Mouse (Mus musculus): ENCODE results near the gene Gjb4.

The Gjb4 gene

DNA sequence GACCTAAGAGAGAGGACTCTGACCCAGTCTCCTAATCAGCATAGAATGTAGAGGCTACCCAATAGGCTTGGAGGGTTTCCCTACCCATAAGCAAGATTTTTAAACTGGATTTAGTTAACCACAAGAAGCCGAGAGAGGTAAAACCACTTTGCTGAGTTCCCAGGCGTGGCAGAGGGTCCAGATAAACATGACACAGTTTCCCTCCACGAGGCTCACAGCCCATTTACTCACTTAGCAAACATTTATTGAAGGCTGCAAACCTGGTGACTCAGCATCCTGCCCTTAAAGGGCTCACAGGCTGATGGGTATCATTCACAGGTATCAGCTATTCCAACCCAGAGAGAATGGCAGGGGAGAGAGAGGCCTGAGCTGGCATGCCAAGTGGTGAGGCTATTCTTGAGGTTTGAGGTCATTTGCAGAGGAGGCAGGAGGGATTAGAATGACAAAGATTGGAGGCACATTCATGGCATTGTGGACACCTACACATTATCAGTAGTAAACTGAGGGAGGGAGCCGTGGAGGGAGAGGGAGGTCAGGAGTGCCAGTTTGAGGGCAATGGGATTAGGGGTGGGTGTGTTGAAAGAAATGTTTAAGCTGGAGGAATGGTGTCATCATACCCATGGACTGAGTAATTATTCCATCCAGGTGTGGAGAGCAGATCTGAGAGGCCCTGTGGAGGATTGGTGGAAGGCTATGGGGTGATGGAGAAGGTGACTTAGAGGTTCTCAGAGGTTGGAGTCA is 4.2 kb downstream of the Gjb4 start:
- no peak for DNase-seq

DNA sequence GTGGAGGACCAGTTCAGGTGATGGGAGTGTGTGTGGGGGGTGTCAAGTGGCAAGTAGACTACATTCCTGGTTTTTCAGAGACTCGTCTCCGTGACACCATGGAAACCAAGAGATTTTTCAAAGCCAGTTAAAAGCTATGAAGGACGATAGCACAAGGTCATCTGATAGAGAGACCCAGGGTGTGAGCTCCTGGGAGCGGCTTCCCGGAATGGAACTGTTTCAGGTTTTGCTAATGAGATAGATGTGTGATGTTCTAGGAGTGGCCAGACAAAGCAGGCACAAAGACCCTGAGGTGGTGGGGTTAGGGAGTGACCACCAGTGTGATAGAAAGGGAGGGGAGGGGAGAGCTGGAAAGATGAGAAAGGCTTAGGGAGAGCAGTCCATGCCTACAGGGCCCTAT is 8.9 kb downstream of the Gjb4 start:
- no peak for DNase-seq

DNA sequence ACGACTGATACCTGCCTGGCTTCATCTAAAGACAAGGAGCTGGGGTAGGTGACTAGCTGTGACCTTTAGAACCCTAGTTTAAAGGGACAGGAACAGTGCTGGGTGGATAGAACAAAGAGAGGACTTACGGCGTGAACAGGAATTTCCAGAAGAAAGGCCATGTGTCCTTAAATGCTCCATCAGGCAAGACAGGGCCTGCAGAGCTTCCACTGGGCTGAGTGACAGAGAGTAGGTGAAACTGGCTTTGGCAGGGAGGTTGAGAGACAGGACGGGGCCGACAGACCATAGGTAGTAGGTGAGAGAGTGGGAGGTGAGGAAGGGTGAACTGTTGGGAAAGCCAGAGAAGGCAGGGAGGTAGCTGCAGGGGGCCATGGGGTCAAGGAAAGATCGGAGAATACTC is 12.5 kb downstream of the Gjb4 start:
- no peak for DNase-seq

DNA sequence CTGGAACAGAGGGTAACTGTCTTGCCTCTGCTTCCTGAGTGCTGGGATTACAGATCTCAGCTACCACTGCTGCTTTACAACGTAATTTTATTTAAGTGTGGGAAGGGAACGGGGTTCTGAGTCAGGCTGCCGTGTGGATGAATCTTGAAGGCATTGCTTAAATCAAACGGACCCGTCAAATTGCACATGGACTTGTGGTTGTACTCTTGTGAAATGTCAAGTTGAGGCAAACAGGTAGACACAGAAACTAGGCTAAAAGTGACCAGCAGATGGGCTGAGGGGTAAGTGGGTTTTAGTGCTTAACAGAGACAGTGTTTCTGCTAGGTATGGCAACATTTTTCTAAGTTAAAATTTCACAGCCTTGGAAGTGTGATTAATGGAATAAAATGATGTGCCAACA is 16.2 kb downstream of the Gjb4 start:
- no peak for DNase-seq

DNA sequence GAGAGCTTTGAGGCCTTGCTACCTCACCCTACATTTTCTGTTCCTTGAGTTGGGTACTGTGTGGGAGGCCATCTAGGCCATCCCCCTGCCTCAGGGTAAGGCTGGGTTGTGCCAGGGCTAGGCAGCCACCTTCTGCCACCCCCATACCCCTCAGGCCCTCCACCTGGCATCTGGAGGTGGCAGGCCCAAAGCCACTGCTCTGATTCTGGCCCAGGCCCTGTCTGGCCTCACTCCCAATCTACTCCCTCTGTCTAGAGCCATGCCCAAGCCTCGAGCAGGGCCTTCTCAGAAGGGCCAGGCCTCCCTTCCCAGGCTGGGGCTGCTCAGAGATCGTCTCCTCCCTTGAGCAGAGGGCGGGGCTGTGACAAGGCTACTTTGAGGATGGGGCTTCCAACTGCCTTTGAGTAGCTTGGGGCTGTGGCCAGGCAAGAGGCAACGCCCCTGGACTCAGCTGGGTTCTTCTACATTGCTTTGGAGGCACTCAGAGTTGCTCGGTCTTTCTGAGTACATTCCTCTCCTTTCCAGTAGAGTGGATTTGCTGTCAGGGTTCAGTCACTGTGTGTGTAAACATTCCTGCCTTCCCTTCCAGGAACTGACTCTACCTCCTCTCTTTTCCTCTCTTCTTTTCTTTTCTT is 18.9 kb downstream of the Gjb4 start:
- no peak for DNase-seq

DNA sequence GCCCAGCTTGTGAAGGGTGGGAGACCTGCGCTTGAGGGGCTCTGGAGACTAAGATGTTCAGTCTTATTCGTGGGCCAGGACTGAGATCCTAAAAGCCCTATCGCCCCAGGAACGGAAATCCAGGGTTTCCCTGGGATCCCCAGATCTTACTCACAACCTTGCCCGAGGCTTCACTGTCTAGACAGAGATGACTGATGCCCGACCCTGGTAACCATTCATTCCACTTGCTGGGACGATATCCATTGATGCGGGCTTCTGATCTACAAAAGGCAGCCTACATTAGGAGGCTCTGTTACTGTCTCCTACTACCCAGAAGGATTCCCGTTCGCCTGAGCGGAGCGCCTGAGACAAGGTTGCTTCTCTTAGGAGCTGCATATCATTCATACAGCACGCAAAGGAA is 22.7 kb downstream of the Gjb4 start:
- DNase-seq: no peak

DNA sequence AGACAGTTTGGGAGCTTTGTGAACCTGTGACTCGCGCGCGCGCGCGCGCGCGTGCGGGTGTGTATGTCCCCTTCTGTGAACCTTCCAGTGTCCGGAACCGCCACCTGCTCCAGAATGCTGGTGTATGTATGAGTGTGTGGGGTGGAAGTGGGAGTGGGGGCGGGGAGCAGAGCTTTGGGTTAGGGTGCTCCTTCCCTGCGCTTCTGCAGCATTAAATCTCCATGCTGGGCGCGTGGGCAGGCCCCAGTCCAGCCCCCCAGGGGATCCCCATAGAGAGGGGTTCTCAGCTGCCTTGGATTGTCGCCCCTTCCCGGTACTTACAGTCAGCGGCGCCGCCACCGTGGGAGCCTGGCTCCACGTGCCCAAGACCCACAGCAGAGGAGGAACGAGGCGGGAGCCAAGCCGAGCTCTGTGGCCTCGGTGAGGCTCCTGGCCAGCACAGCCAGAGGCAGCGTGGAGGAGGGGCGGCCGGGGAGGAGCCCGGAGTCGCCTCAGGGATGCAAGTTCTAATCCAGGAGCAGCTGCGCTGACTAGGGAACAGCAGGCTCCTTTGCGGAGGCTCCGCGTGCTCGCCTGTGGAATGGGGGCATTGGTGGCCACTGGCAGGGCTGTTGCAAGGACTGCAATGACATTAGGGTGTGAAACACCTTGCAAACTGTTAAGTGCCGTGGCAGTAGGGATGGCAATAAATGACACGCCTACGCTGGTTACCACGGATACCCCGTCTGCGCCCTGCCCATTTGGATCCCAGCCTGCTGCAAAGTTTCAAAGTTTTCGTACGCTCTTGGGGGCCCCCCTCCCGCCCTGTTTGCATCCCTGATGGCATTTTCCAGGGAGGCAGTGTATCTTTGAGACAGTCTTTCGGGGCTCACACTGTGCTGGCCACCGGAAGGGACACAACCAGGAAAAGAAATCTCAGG is 23.4 kb downstream of the Gjb4 start, which contains the start of gene Gjb3:
Gene Gjb3 (minus strand): TSS at position 664 of the 920 bp plus-strand sequence.
- DNase-seq: peak; percentile 44

DNA sequence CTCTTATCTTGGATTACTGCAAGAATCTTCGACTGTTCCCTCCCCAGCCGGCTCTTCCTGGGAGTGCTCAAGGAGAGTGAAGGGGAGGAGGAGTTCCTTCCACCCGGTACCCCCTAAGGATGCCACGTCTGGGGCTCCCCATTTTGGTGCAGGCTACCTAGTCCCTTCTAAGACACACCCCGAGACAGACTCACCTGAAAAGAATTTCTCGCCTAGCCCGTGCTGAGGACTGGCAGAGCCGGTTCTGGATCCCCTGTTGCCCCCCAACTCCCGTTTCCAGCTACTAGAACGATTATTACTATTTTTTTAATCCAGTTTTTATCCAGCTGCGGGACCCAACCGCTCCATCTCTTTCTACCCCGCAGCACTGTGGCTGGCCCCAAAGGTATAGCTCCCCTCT is 24.1 kb downstream of the Gjb4 start:
- no peak for DNase-seq

DNA sequence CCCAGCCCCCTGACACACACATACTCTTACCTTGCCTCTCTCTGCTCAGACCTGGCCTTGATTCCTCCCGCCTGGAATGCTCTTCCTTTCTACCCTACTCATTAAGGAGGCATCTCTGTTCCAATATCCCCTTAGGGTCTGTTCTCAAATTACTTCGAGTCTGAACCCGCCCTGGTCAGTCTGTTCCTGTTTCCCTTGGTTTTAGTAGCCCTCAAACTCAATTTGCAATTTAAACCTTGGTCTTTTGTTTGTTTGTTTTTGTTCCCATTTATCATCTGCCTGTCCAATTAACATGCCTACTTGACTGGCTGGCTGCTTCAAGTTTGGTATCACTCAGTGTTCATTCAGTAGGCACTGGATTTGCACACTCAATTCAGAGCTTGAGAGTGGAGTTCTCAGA is 24.8 kb downstream of the Gjb4 start:
- no peak for DNase-seq

DNA sequence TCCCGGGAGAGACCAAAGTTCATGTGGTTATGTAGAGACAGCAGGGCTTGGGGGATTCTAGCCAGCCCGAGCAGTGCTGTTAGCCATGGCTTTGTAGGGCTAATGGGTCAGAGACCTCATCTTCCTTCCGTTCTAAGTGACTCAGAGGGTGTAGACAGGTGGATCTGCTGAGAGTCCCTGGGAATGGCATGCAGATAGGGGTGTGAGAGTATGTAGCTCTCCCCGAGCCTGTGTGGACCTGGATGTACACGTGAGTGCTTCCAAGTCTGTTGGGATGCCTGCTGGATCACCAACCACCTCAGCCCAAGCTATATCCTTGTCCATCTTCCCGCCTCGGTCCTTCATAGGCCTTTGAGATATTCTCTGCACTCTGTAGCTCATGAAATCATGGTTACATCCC is 25.5 kb downstream of the Gjb4 start:
- DNase-seq: no peak

DNA sequence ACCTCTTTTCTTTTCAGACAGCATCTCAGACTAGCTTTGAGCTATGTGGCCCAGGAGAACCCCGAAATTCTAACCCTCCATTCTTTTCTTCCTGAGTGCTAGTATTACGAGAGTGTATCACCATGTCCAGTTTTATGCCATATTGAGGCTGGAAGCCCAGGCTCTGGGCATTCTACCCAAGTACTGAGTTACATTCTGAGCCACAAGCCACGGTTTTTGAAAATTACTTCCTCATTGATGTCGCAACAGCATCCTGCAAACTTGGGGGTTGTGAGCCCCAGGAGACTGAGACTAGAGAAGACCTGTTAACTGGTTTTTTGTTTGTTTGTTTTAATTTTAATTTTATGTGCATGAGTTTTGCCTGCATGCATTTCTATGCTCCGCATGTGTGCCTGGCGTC is 26.1 kb downstream of the Gjb4 start:
- DNase-seq: no peak

DNA sequence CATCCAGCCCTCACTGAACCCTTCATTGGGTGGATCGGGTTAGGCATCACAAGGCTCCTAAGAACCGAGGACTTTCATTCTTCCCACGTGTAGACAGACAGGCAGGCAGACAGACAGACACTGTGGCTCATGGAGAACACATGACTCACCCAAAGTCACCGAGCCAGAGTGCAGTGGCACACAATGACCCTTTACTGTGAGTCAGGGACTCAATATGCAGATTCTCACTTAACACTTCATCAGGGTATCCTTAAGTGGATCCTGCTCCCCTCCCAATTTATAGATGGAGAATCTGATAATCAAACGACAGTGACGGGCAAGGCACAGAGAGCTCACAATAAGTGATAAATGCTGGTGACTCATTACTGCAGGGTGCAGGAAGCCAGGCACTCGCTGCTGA is 26.6 kb downstream of the Gjb4 start:
- no peak for DNase-seq

DNA sequence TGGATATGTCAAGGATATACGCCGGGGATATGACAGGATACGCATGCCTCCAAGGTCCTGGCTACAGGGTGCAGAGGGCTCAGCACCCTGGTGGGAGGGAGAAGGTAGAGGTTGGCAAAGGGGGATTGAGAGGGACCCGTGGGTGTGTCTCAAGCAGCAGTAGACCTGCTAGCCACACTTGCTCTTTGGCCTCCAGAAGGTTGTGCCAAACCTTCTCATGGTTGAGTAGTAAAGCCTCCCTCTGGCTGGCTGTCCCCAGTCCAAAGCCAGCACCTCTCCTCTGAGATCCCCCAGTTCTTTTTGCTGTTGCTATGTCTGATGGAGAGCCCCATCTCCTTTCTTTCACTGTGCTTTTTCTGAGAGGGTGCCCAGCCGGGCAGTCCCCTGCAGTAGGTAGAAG is 28.6 kb downstream of the Gjb4 start:
- no peak for DNase-seq

DNA sequence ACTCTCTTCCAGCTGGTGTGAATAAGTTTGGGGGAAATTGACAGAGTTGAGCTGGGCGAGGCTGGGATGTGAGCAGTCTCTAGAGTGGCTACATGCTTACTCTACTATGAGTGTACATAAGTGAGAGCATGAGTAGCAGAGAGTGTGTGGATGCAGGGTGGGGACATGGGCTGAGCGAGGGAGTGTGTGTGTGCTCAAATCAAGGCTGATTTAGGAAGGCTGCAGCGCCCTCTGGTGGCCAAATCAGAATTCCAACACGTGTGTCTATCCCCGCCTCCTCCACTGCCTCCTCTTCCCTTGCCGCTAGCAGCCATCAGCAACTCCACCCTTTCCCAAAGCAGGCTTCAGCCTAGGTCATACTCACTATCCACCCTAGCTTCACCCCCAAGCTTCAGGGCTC is 29.1 kb downstream of the Gjb4 start:
- DNase-seq: peak; percentile 93

DNA sequence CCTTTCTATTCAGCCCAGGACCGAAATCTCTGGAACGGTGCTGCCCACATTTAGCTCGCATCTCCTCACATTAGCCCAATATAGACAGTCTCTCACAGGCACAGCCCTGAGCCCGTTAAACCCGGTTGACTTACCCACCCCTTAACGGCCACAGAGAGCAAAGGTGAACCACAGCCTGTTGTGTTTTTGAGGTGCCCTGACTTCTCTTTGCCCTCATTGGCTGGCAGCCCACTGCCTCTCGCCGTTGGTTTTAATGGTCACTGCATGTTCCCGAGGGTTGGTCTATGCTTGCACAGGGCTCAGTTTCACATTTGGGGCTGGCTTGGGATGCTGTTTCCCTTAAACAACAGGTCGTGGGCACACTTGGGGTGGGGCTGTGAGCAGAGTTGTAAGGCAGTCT is 29.6 kb downstream of the Gjb4 start:
- DNase-seq: no peak

DNA sequence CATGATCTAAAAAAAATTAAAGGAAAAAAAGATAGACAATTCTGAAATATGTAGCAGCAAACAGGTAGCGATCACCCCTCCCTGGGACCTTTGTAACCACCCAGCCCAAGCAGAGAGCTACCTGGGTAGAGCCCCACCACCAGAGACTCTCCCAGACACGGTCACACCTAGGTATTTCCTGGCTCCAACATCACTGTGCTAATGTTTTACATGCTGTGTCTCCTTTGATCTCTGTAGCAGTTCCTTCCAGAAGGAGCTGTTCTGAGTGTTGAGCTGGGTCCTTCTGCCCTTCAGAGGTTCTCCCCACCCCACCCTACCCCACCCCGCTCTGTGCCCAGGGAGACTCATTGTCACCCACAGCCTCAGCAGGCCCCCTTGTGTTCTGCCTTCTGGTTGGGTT is 30.2 kb downstream of the Gjb4 start:
- DNase-seq: no peak

DNA sequence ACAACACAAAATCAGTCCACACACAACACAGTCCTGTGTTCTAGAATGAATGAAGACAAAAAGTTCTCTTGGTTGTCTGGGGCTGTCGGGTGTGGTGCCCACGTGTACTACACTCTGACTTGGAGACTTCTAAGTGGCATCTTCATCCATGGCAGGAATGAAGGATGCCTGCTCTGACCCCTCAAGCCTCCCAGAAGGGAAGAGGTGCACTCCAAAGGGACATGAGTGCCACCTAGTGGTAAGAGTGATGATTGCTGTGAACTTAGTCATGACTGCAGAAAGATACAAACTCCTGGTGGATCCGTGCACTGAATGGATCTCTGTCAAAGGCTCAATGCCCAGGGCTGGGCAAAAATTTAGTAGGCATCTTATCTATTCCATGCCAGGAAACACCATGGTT is 34.3 kb downstream of the Gjb4 start:
- DNase-seq: peak; percentile 87

DNA sequence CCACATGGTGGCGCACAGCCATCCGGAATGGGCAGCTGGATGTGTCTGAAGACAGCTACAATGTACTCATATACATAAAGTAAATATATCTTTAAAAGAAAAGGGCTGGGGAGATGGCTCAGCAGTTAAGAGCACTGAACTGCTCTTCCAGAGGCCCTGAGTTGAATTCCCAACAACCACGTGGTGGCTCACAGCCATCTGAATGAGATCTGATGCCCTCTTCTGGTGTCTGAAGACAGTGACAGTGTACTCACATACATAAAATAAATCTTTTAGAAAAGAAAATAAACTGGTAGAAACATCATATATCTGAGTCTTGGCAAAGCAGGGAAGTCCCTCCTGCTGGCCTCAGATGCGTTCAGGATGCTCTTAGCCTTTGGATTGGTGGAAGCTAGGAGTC is 36.7 kb downstream of the Gjb4 start:
- DNase-seq: no peak

DNA sequence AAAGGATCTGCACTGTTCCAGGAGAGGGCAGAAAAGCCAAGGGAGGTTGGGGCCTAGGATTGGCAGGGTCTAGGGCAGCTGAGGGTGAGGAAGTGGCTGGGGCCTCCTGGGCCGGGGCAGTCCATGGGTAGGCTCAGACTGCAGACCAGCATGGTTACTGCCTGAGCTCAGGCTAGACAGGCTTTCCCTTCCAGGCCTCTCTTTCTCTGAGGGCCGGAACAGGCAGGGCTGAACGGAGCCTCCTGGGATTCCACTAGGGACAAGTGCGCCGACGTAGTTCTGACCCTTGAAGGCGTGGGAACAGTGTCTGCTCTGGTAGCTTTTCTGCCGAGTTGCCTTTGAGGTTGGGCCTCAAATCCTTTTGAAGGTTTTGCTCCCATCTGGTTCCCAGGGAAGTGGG is 38.1 kb downstream of the Gjb4 start:
- no peak for DNase-seq

DNA sequence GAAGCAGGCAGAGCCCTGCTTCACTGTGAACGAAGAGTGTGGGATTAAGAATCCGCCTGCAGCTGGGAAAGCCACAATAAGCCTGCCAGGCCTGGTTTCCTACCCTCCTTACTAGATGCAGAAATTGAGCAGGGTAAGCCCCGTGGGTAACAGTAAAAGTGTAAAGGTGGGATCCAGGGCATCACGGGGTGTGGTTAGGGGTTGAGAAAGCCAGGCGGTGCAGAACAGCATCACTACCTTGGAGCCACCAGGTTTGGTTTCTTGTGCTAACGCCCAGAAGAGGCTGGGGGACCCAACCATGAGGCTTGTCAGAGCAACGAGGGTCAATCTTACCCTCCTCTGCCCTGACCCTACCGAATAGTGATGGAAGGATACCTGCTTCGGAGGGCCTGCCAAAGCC is 39.3 kb downstream of the Gjb4 start:
- DNase-seq: no peak

DNA sequence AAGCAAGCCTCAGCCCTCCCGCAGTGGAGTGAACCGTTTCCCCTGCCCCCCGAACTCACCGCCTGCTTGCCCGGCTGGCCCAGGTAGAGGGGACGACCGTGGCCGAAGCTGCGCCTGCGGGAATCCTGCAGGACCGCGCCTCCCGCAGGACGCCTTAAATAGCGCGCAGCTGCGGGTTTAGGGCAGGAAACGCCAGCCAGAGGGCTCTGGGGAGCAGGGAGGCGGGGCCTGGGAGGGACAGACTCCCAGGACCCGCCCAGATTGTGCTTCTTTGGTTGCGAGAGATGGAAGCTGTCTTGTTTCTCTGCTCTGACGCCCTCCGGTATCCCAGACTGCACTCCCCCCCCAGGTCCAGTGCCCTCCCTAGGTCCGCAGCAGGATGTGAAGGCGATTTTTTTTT is 40.0 kb downstream of the Gjb4 start, which contains the start of gene Gja4:
Gene Gja4 (minus strand): TSS at position 179 of the 400 bp plus-strand sequence.
- peak; percentile 92 for DNase-seq

DNA sequence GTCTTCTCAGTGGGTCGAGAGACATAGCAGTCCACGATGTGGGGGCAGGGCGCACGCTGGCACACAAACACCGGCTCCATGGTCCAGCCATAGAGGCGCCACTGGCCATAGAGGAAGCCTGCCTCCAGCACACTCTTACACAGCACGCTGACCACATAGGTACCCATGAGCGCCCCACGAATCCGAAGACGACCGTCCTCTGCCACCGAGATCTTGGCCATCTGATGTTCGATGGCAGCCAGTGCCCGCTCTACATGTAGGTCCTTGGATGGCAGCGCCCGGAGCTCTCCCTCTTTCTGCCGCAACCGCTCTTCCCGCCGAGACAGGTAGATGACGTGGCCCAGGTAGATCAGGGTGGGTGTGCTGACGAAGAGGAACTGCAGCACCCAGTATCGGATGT is 41.5 kb downstream of the Gjb4 start:
- DNase-seq: no peak

DNA sequence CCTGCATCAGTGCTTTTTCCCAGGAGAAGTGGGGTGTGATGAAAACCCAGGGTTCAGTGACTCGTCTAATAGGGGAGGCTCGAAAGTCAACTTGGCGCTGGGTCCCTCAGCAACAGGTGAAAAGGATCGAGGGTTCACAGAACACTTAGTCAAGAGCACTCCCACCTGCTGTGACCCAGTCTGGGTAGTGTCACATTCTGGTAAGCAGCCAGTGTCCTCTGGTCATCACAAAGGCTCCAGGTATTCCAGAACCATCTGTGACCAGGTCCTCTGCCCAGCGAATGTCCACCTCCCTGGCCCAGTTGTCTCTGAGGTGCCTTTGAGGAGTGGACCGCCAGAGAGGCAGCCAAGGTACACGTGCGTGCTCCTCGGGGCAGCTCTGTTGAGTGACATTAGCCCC is 42.3 kb downstream of the Gjb4 start:
- DNase-seq: no peak

DNA sequence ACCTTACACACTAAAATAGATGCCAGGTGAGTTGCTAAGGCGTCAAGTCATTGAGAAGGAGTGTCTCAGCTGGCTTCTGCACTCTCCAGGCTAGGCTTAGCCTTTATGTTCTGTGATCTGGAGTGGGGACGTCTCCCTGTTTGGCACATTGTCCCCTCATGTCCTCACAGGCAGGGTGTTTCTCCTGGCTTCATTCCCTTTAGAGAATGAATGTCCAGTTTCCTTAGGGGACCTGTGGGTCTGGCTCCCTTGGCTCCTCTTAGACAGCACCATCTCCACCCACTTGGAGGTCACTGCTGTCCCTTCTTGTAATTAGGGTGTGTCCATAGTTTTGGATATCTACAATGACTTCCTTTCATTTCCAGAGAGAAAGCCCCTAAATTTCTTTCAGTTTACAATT is 47.0 kb downstream of the Gjb4 start:
- no peak for DNase-seq
